Mouse (Mus musculus): ENCODE results near the gene Ap3d1. TPM values are rescaled to one million over a fixed set of nuclear protein-coding genes. Genes with fewer than 3 reads are reported as not detected.
A peak's percentile ranks its signal among the peaks of the same experiment; 100 is the strongest.

Ap3d1 gene
- polyA plus RNA-seq, 1 experiment: 176 TPM

DNA sequence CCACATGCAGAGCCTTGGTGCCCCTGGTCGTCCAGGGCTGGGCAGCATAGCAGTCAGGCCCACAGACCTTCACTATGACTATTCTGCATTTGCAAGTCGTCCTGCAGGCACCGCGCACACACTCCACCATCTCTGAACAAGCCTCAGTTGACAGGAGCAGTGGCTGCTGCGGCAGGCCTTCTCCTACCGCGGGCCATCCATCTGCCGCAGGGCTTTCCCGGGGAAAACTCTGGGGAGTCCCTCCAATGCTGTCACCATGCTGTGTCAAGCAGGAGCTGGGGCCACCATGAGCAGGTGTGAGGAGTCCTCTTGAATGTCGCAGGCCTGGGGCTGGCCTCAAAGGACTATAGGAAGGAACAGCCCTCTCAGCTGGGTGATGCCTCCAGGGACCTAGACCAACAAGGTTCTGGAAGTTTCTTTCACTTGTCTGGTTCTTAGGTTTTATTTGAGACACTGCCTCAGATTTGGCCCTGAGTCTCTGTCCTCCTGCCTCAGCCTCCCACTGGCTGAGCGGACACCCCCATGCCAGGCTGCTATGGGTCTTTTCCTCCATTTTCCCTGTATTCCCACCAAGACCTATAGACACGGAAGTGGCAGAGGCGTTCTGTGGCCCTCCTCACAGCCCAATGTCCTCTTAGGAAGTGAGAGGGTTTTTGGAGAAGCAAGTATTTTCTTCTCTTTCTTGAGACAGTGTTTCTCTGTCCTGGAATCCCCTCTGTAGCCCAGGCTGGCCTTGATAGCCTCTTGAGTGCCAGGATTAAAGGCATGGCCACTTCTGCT lies 47.7 kb downstream of the Ap3d1 start:
- no peak for TF ChIP-seq CTCF (IDR thresholded peaks at IDR 0.05; ENCODE audit: borderline replicate concordance, extremely low read depth, insufficient read depth, insufficient read length)
- no peak for TF ChIP-seq POLR2A (IDR thresholded peaks at IDR 0.05; ENCODE audit: borderline replicate concordance, extremely low read depth, insufficient read depth, insufficient read length, poor library complexity, severe bottlenecking)

GRCm38 (mm10) chr10:80693401-80694045 lies 48.5 kb downstream of the Ap3d1 start:
- no peak for TF ChIP-seq CTCF (IDR thresholded peaks at IDR 0.05; ENCODE audit: borderline replicate concordance, extremely low read depth, insufficient read depth, insufficient read length)
- no peak for TF ChIP-seq POLR2A (IDR thresholded peaks at IDR 0.05; ENCODE audit: borderline replicate concordance, extremely low read depth, insufficient read depth, insufficient read length, poor library complexity, severe bottlenecking)
- DNase-seq (ENCODE audit: low read depth): no peak

More for the DNA sequence above, 47.7 kb downstream of the Ap3d1 start:
- DNase-seq (ENCODE audit: low read depth): no peak

- DNase-seq (ENCODE audit: low read depth): no peak
- TF ChIP-seq CTCF (IDR thresholded peaks at IDR 0.05; ENCODE audit: borderline replicate concordance, extremely low read depth, insufficient read depth, insufficient read length) (no peak), POLR2A (IDR thresholded peaks at IDR 0.05; ENCODE audit: borderline replicate concordance, extremely low read depth, insufficient read depth, insufficient read length, poor library complexity, severe bottlenecking) (no peak)
These were observed 49.6 kb downstream of the Ap3d1 start for GRCm38 (mm10) chr10:80692249-80693165.

DNA sequence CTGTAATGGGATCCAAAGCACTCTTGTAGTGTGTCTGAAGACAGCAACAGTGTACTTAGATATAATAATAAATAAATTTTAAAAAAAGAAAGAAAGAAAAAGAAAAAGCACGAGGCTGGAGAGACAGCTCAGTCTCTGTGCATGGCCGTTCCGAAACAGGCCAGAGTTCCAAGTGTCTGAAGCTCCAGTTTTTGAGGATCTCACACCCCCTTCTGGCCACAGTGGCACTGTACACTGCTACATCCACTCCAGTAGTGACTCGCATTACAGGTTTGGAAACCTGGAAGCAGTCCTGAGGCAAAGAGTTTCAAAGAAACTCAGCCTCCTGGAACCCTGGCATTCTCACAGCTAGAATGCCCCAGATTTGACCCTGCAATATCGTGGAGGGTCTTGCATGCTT lies 54.2 kb downstream of the Ap3d1 start:
- DNase-seq (ENCODE audit: low read depth): peak; percentile 79
- TF ChIP-seq POLR2A (IDR thresholded peaks at IDR 0.05; ENCODE audit: borderline replicate concordance, extremely low read depth, insufficient read depth, insufficient read length, poor library complexity, severe bottlenecking): no peak
- TF ChIP-seq CTCF (IDR thresholded peaks at IDR 0.05; ENCODE audit: borderline replicate concordance, extremely low read depth, insufficient read depth, insufficient read length): peak; percentile 62

GRCm38 (mm10) chr10:80686617-80687016 lies 55.4 kb downstream of the Ap3d1 start:
- TF ChIP-seq CTCF (IDR thresholded peaks at IDR 0.05; ENCODE audit: borderline replicate concordance, extremely low read depth, insufficient read depth, insufficient read length) (no peak), POLR2A (IDR thresholded peaks at IDR 0.05; ENCODE audit: borderline replicate concordance, extremely low read depth, insufficient read depth, insufficient read length, poor library complexity, severe bottlenecking) (no peak)
- no peak for DNase-seq (ENCODE audit: low read depth)

GRCm38 (mm10) chr10:80684984-80685383 lies 57.1 kb downstream of the Ap3d1 start:
- DNase-seq (ENCODE audit: low read depth): no peak
- no peak for TF ChIP-seq POLR2A (IDR thresholded peaks at IDR 0.05; ENCODE audit: borderline replicate concordance, extremely low read depth, insufficient read depth, insufficient read length, poor library complexity, severe bottlenecking)
- no peak for TF ChIP-seq CTCF (IDR thresholded peaks at IDR 0.05; ENCODE audit: borderline replicate concordance, extremely low read depth, insufficient read depth, insufficient read length)

GRCm38 (mm10) chr10:80684214-80684613 lies 57.9 kb downstream of the Ap3d1 start:
- DNase-seq (ENCODE audit: low read depth): peak; percentile 33
- TF ChIP-seq CTCF (IDR thresholded peaks at IDR 0.05; ENCODE audit: borderline replicate concordance, extremely low read depth, insufficient read depth, insufficient read length) (peak; percentile 64), POLR2A (IDR thresholded peaks at IDR 0.05; ENCODE audit: borderline replicate concordance, extremely low read depth, insufficient read depth, insufficient read length, poor library complexity, severe bottlenecking) (no peak)

GRCm38 (mm10) chr10:80683647-80684046 lies 58.4 kb downstream of the Ap3d1 start:
- TF ChIP-seq POLR2A (IDR thresholded peaks at IDR 0.05; ENCODE audit: borderline replicate concordance, extremely low read depth, insufficient read depth, insufficient read length, poor library complexity, severe bottlenecking) (no peak), CTCF (IDR thresholded peaks at IDR 0.05; ENCODE audit: borderline replicate concordance, extremely low read depth, insufficient read depth, insufficient read length) (no peak)
- no peak for DNase-seq (ENCODE audit: low read depth)

DNA sequence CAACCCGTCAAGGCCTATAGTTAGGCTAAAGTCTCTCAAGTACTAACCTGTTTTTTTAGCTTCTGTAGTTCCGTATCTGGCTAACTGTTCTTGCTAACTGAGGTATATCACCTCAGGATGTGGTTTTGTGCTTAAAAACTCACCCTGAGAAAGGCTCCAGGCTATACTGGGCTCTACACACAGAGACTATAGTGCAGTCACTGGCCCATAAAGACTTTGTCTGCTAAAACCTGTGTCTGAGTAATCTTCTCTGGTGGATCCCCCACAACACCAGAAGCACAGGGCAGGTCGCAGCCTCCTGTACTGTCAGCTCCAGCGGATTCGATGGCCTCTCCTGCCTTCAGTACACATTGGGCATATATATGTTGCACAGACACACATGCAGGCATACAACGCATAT lies 60.1 kb downstream of the Ap3d1 start:
- no peak for TF ChIP-seq CTCF (IDR thresholded peaks at IDR 0.05; ENCODE audit: borderline replicate concordance, extremely low read depth, insufficient read depth, insufficient read length)
- TF ChIP-seq POLR2A (IDR thresholded peaks at IDR 0.05; ENCODE audit: borderline replicate concordance, extremely low read depth, insufficient read depth, insufficient read length, poor library complexity, severe bottlenecking): no peak
- no peak for DNase-seq (ENCODE audit: low read depth)

- no peak for TF ChIP-seq CTCF (IDR thresholded peaks at IDR 0.05; ENCODE audit: borderline replicate concordance, extremely low read depth, insufficient read depth, insufficient read length)
- TF ChIP-seq POLR2A (IDR thresholded peaks at IDR 0.05; ENCODE audit: borderline replicate concordance, extremely low read depth, insufficient read depth, insufficient read length, poor library complexity, severe bottlenecking): no peak
- no peak for DNase-seq (ENCODE audit: low read depth)
These were observed 61.8 kb downstream of the Ap3d1 start for GRCm38 (mm10) chr10:80680260-80680696.
